In the genomic region with DNA sequence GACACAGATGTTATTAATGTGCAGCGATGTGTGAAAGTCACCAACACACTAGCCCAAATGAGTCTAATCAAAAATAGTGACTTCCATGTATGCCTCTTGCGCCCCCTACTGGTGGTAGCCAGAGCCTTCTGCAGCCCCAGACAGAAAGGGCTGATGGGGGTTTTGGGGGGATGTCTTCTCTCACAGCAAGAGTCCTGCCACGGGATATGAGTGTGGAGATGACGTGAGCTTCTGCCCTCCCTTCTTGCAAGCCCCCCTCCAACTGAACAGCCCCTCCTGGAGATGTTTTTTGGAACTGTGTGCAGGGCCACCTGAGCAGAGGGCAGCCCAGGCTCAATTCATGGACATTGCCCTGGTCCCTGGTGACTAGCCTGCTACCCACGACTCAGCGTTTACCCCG, we compare ENCODE assay signal across 8 mouse cellular contexts. TPM values are rescaled to one million over a fixed set of nuclear protein-coding genes. Genes with fewer than 3 reads are reported as not detected.
DNase-seq lines count a peak whose midpoint lies in the region; ATAC-seq and TF ChIP-seq lines count a peak whose summit lies in the region.

No protein-coding gene starts in this region.

- H3K9ac ChIP-seq in neural tube, embryonic 15.5 days (replicated peaks): no peak overlapping the region
- no peak overlapping the region for H3K9ac ChIP-seq in forebrain, postnatal 0 days

- WGBS in neural tube, embryonic 15.5 days: 26% methylated on average over 7 of the region's 7 CpGs
- WGBS in forebrain, postnatal 0 days: 24% methylated on average over 7 of the region's 7 CpGs

- TF ChIP-seq CTCF in forebrain, postnatal 0 days (IDR thresholded peaks at IDR 0.05; ENCODE audit: low read depth): peak; percentile 90

- no peak for ATAC-seq in neural tube, embryonic 15.5 days (ENCODE audit: low FRiP score)
- peak; percentile 60 for ATAC-seq in forebrain, postnatal 0 days

- no peaks in the 10 kb centered on the region for H3K36me3 ChIP-seq in neural tube, embryonic 15.5 days
- H3K36me3 ChIP-seq in forebrain, postnatal 0 days (ENCODE audit: insufficient read depth): no peaks in the 10 kb centered on the region

- no peak overlapping the region for H3K27ac ChIP-seq in neural tube, embryonic 15.5 days (replicated peaks)
- no peak overlapping the region for H3K27ac ChIP-seq in forebrain, postnatal 0 days (ENCODE audit: low read depth, low read length)

- no peaks in the 10 kb centered on the region for H3K9me3 ChIP-seq in neural tube, embryonic 15.5 days (replicated peaks)
- H3K9me3 ChIP-seq in forebrain, postnatal 0 days (ENCODE audit: low read length): no peaks in the 10 kb centered on the region

- H3K4me1 ChIP-seq in neural tube, embryonic 15.5 days: peaks cover 2% of the 10 kb centered on the region; the same call in 1 of the 2 replicates
- no peaks in the 10 kb centered on the region for H3K4me1 ChIP-seq in forebrain, postnatal 0 days (ENCODE audit: insufficient read depth)

- H3K4me3 ChIP-seq in neural tube, embryonic 15.5 days (replicated peaks): no peak overlapping the region
- no peak overlapping the region for H3K4me3 ChIP-seq in forebrain, postnatal 0 days (ENCODE audit: low read depth, low read length)

- DNase-seq in neural tube, embryonic 10.5 days (ENCODE audit: extremely low spot score, low spot score): peak; percentile 75
- peak; percentile 57 for DNase-seq in c-Kit-positive CD71-negative TER-119-negative erythroid progenitor cells, embryonic 14.5 days (ENCODE audit: low read depth)
- peak; percentile 81 for DNase-seq in forebrain, postnatal 0 days
- DNase-seq in kidney, adult 18-20 months: peak; percentile 84
- peak; percentile 77 for DNase-seq in liver
- DNase-seq in natural killer cell, adult 2 months (ENCODE audit: low spot score in 2 of 2): peak; percentile 65 to 74
- peak; percentile 67 for DNase-seq in thymus, postnatal 25 days

- H3K27me3 ChIP-seq in neural tube, embryonic 15.5 days (replicated peaks): peaks cover 18% of the 10 kb centered on the region
- no peaks in the 10 kb centered on the region for H3K27me3 ChIP-seq in forebrain, postnatal 0 days (ENCODE audit: insufficient read depth, low read length)

- H3K4me2 ChIP-seq in neural tube, embryonic 15.5 days: no peak overlapping the region
- no peak overlapping the region for H3K4me2 ChIP-seq in forebrain, postnatal 0 days (ENCODE audit: low read depth)

RNA-seq across cellular contexts. Expression of a gene that starts 7.6 kb away (rescaled TPM):
- polyA plus RNA-seq in neural tube, embryonic 15.5 days (2015; fragmentation: Nextera tagmentation; extraction: Ambion mirVana): 1.00 and 3.0 TPM in 2 replicates
- total RNA-seq in forebrain, postnatal 0 days (2014; rRNA removed): 0.95 and 1.2 TPM in 2 replicates
- 1.6 and 2.7 TPM in 2 replicates for polyA plus RNA-seq in forebrain, postnatal 0 days (2015; fragmentation: Nextera tagmentation; extraction: Ambion mirVana)

RNA-seq across cellular contexts. Expression of a gene that starts 11.2 kb away (rescaled TPM):
- polyA plus RNA-seq in neural tube, embryonic 15.5 days (2015; fragmentation: Nextera tagmentation; extraction: Ambion mirVana): 149 and 154 TPM in 2 replicates
- total RNA-seq in forebrain, postnatal 0 days (2014; rRNA removed): 89.1 and 111 TPM in 2 replicates
- polyA plus RNA-seq in forebrain, postnatal 0 days (2015; fragmentation: Nextera tagmentation; extraction: Ambion mirVana): 130 and 134 TPM in 2 replicates
